Mouse (Mus musculus) left cerebral cortex, adult 8-10 months (tissue): ENCODE data around the gene Gm17364. TPM values are rescaled to one million over a fixed set of nuclear protein-coding genes. Genes with fewer than 3 reads are reported as not detected.

Source experiments
- total RNA-seq, 4 experiments: library from RNA; stranded (reverse); gene quantifications; 2 replicates each; pipeline ENCODE4 v1.2.4; 2022

Gene Gm17364
- total RNA-seq, 4 experiments from 2014 or later: not detected

Other genes starting within 250 kb of the Gm17364 start
- gene Mak, start 194.3 kb downstream of the Gm17364 start, total RNA-seq: 1 to 10 TPM; 3.1 to 3.7 (median 3.2) TPM
- gene Gcm2, start 162.9 kb downstream of the Gm17364 start, total RNA-seq: not detected
- gene Sycp2l, start 159.7 kb downstream of the Gm17364 start, total RNA-seq: under 1 TPM in 3 of 4 experiments, not detected in 1; 0.37 to 0.49 (median 0.44) TPM
- 10 to 100 TPM; 11.7 to 15.7 (median 14.4) TPM for gene Elovl2, start 53.6 kb downstream of the Gm17364 start, total RNA-seq
- 100 to 1,000 TPM; 147 to 172 (median 158) TPM for gene Smim13, start 24.1 kb downstream of the Gm17364 start, total RNA-seq
- gene Nedd9, start 213.4 kb upstream of the Gm17364 start, total RNA-seq: 10 to 100 TPM in 3 of 4 experiments, 1 to 10 TPM in 1; 9.9 to 14.0 (median 11.1) TPM